Mouse (Mus musculus) embryo, embryonic 9.5 days (tissue): Measurements from ENCODE around the gene Fzd4.

ENCODE experiments used
- DNase-seq: peaks from one replicate; pipeline ENCODE4 v3.0.0-alpha.2; 2017; ENCODE audit errors: extremely low spot score

The Fzd4 gene

DNA sequence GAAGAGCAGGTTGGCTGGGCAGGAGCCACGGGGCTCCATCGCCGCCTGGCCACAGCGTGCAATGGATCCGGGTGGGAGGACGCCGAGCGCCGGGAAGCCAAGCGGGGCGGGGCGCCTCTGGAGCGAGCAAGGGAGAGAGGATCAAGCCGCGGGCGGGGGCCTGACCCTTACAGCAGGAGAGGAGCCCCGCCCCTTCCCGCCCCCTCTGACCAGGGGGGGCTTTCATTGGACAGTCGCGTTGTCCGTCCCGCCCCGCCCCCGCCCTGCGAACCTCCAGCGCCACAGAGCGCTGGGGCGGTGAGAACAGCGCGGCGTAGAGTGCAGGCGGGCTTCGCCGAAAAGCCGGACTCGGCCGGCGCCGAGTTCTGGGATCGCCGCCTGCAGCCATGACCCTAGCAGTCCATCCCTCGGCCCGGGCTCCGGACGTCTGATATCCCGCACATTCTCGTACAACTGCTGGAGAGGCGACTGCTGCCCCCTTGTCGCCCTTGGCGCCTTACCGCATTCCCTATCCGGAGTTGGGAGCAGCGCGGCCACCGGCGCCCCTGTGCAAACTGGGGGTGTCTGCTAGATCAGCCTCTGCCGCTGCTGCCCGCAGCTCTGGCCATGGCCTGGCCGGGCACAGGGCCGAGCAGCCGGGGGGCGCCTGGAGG lies at the start of gene Fzd4, which contains the start of gene Tmem135:
Gene Fzd4, plus strand, starts transcription at position 275 of the 653 bp plus-strand sequence.
Gene Tmem135, minus strand, starts transcription at position 142 of the 653 bp plus-strand sequence.
- peak; percentile 98 for DNase-seq

DNA sequence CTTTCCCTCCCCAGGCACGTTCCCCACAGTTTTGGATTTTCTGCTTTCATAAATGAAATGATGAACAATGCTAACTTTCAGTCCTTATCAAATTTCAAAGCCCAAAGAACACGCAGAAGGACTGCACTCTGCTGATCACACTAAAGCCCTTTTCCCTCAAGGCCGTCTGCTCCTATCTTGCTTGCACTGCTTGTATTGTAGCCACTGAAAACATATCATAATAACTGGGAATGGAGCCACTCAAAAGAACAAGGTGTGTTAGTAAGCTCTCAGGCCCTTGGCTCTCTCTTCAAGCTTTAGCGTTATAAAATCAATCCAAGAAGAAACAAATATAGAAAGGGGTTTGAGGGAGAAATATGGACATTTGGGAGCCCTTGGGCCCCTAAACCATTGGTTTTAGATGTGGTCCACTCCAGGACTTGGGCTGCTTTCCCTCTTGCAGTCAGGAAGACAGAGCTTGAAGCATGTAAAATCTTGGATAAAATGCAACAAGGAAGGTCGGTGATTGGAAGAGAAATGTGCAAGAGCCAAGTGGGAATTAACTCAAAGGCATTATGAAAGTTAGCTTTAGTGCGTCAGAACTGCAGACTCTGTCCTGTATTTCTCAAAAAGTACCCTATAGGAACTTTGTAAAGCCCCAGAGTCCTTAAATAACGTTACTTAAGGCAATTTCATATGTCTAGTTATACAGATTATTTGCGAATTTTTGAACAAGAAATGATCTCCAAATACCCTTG lies 48.5 kb upstream of the Fzd4 start:
- no peak for DNase-seq

DNA sequence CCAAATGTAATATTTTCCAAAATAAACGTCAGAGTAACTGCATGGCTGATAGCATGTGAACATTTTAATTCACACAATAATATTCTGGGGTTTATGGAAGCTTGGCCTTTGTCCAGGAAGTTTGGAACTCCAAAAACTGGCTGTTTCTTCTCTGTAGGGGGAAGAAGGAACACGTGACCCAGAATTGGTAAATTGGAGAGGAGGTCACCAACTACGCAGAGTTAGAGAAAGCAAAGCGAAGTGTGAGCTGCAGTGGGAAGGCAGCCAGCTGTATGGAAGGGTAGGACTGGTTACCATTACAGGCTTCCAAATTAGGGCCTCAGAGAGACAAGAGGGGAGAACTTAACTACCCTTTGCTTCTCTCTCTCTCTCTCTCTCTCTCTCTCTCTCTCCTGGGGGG lies 47.8 kb upstream of the Fzd4 start:
- peak; percentile 32 for DNase-seq

DNA sequence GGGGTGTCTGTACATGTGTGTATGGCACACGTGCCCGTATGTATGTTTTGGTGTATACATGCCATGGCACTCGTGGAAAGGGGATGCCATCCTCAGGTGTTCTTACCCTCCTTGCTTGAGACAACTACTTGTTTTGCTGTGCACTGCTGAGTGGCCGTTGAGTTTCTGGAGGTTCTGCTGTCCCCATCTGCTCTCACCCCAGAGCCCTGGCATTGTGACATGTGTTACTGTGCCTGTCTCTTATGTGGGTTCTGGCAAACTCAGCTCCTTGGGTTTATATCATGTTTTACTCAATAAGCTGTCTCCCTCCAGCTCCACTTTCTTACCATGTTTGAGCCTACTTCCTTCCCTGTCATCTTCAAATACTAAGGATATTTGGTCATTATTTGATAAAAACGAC lies 40.2 kb upstream of the Fzd4 start:
- no peak for DNase-seq

DNA sequence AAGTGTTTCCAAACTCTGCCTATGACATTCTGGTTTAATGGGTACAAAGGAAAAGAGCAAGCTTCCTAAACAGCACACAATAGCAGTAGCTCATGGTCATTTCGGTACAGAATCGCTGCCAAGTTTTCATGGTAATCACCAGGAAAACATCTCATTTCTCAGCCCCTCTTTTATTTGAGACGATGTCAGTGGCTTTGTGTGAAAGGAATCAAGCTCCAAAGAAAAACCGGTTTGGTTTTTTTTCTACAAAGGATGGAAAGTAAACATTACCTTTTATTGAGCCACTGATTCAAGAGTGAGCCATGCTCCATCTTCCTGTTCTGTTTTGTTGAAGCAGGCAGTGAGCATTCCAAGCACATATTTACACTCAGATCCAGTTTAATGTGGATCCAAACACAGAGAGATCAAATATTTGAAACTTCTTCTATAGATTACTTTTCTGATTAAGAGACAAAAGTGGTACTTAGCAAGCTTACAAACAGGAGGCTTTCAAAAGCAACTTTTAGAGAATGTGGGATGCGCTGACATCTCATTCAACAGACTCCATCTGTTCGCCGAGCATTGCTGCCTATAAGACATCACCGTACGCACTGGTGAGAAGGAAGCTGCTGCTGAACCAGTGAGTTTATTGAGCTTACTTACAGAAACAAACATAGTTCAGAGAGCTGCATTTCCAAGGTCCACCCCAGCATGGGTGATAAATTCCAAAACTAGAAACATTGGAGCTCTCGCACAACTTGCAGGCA lies 38.8 kb upstream of the Fzd4 start:
- DNase-seq, result no peak

DNA sequence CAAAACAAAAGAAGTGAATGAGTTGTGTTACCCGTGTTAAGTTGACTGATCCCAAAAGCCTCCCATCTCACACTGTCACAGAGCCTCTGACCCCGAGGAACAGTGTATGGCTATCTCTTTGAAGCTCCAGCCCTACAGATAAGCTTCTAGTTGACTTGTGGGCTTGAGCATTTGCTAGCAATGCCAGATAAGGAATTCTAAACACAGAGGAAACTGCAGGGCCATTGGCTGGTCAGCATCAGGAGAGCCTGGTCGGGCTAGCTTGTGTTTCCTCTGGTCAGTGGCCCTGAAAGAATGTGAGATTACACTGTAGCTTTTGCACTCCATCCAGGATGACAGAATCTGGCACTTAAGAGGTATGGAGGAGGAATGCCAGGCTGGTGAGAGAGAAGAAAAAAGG lies 36.5 kb upstream of the Fzd4 start:
- peak; percentile 41 for DNase-seq

DNA sequence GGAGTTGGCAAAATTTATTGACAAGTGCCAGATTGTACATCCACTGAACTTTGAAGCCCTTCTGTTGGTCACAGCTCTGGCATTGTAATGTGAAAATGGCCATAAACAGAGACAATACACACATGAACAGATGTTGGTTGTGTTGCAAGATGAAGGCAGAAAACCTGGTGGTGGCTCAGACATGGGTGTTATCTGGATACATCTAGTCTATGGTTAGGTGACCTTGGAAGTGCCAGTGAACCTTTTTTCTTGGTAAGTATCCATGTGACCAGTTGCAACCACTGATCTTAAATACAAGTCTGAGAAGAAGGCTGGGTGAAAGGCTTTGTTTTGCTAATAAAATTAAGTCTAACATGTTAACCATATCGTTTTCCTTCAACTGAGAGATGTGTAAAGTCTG lies 34.1 kb upstream of the Fzd4 start:
- DNase-seq, result no peak

DNA sequence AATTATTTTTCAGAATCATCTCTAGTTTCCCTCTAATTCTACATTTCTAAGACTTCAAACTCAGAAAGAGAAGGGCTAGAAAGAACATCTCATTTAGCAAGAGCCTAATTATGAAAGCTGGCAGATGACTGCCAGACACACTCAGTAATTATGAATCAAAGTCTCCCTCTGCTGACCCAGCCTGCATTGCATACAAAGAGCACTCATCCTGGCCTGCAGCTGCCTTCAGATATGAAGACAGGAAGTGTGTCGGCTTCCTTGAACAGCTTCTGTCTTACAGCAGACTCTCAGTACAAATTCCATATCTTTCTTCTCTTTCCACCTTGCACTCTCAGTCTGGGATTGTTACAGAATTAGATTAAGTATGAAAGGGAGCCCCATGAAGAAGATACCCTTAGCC lies 33.2 kb upstream of the Fzd4 start:
- no peak for DNase-seq

DNA sequence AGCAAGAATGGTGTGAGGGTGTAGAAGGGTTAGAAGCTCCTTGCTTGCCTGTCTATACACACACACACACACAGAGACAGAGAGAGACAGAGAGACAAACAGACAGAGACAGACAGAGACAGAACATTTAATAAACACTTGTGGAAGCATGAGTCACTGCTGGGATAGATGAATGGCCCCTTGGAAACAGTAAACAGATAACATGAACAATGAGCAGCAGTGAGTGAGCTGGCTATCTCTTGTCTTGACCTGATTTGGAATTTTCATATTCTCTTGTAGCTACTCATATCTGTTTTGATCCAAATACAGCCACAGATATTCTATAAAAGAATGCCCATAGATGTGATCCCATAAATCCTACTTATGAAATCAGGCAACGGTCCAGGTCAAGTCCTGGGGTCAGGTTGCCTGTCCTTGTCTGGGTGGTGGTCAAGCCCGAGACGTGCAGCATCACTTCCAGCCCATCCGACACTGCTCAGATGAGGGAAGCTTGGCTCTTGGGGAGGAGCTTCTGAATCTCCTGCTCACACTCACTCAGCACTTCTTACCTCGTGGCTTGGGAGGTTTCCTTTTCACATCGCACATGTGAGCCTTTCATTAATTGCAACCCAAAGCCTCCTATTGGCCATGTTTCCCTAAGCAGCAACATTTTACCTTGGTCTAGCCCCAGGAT lies 32.4 kb upstream of the Fzd4 start:
- DNase-seq, result no peak

DNA sequence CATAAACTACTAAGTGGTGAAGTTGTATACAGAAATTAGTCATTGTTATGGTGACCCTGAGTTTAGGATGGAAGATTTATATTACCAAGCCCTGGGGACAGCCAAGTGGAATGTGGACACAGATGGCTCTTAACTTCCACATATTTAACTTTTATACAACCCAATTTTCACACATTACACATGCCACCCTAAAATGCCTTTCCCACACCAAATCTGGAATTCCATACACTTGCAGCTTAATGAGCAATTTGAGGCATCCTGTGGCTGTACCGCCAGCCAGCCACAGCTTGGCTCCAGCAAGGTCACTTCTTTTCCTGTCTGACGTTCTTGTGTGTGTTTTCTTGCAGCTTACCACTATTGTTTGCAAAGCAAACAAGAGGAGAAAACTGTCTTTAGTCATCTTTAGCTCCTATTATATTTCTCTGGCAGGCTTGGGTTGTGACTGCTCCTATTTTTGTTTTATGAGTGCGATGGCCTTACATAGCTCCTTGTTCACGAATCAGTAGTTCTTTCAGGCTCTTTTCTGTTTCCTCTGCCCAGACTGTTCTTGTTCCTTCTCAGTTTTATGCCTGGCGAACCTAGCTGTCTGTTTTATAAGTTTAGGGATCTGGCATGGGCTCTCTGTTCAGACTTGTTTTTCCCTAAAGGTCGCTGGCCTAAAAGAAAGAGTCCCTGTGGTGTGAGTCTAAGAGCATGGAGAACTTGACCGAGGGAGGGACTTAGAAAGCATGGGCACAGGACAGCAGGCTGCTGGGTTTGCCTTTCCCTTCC lies 23.0 kb upstream of the Fzd4 start:
- DNase-seq, result no peak

DNA sequence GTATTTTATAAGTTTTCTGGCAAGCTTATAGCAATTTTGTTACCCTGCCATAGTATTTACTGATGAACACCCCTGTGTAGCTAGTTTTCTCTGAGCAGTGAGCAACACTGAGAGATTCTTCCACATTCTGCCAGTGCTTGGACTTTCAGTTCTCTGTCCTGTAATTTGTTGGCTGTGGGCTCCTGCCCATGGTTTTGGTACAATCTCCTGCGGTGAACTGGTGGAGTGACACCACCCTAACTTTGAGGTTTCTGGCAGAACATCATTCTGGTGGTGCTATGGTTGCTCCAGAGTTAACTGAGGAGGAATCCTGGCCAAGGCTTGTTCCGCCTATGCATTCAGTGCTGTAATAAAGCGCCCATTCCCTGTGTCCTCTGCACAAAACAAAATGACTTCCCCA lies 21.3 kb upstream of the Fzd4 start:
- DNase-seq, result no peak

DNA sequence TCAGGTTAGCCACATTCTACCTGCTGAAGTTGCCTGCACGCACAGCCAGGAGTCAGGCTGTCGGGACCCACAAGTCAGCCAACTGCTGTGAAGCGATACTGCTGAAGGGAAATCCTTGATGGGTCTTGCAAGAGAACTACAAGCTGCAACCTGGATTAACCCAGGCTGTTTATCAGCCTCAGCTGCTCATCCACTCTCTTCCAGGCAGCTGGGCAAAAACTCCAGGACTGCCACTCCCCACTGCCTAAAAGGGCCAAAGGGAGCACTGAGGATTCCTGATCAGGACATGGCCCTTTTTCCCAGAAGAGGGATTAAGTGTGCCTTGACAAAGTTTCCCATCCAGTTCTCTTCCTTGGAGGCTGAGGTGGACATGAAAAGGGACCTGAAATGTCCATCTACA lies 15.2 kb upstream of the Fzd4 start:
- DNase-seq, result no peak

DNA sequence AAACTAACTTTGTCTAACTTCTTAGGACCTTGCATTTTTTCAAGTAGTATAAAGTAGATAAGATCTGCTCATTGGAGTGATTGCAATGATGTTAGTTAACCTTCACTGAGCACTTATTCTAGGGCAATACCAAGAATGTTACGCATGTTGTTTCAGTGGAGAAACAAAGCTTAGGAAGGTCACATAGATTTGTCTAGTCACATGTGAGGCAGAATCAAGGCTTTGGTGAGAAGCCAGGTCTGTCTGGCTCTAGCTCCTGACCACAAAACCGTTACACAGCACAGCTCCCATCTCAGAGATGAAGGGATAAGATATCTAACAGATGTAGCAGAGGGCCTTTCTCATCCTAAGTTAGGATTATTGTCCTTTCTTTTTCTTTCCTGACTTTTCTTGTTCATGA lies 13.5 kb upstream of the Fzd4 start:
- no peak for DNase-seq

DNA sequence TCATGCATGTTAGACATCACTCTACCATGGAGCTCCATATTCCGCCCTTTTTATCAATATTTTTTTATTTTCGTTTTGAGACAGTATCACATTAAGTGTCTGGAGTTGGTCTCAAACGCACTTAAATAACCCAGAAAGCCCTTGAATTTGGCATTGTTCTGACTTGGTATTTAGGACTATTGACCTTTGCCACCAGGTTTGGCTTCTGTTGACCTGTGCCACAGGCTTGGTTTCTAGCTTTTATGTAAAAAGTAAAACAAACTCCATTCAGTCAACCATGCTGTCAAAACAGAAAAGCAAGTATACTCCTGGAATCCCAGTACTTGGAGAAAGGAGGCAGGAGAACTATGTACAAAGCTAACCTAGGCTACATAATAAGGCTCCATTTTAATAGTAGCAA lies 12.9 kb upstream of the Fzd4 start:
- no peak for DNase-seq

DNA sequence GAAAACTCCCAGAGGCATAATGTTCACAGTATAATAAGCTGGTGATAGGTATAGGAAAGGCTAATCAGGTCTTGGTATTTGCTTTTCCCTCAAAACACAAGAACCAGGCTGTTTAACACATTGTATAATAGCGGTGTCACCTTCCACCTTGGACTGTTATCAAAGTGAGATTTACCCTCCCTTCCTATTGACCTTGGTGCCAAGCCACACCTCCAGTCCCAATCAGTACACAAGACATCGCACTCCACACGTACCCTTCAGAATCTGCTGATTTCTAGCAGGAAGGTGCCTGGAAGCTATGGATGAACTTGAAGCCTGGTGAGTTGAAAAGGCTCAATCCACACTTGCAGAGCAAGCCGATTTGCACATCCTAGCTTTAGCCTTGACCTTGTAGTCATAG lies 12.3 kb upstream of the Fzd4 start:
- DNase-seq, result no peak

DNA sequence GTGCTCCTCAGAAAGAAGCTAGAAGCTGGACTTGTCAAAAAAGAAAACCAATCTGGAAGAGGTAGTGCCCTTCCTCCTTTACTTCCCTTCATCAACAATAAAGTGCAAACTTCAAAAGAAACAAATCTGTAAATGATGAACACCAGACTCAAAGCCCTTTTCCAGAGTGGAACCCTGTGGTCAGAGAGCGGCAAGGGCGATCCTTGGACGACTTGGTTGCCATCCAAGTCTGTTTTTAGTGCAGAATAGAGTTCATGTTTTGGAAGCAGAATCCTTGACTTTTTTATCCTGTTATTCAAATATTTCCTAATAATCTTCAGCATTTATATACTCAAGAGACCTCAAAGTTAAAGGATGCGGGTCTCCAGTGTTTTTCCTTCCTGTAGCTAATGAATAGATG lies 11.8 kb upstream of the Fzd4 start:
- no peak for DNase-seq

DNA sequence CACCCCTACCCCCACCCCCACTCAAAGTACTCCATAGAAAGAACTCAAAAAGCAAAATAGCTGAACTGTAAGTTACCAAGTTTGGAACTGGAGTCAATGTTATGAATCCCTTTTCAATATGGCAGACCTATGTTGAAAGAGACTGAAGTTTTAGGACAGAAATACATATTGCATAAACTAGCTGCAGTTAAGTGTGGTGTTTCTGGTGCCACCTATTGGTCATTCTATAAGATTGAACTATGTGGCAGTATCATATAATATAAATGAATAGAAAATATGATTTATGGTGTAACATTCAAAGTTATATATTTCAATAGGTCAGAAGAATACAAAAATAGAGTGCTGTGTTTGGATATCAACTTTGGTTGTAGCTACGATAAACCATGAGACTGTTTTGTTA lies 11.3 kb upstream of the Fzd4 start:
- no peak for DNase-seq

DNA sequence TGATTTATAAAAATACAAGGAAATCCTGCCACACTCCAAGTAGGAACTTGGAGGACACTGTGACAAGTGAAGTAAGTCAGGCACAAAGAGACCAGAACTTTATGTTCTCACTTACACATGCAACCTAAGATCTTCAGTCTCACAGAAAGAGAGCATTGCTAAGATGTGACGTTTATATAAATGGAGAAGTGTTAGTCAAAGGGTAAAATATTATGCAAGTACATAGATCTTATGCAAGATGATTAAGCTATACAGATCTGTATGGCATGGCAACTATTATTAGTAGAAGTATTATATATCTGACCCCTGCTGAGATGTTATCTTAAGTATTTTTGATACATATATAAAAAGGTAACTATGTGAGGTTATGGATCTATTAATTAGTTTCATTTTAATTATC lies 8.8 kb upstream of the Fzd4 start:
- no peak for DNase-seq

DNA sequence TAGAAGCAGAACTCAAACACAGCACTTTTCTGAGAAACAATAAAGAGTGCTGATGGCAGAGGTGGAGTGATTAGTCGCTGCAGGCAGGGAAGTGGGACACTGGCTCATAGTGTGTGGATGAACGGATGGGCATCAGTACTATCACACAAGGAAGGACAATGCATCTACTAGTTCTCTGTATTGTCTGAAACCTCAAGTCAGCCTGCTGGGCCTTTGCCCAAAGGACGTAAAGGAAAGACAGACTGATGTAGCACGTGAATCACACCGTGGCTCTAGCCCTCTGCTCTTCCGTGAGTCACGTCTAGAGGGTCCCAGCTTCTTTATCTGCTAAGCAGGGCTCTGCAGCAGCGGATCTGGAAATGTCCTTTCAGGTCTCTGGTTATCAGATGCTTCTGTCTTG lies 7.8 kb upstream of the Fzd4 start:
- no peak for DNase-seq

DNA sequence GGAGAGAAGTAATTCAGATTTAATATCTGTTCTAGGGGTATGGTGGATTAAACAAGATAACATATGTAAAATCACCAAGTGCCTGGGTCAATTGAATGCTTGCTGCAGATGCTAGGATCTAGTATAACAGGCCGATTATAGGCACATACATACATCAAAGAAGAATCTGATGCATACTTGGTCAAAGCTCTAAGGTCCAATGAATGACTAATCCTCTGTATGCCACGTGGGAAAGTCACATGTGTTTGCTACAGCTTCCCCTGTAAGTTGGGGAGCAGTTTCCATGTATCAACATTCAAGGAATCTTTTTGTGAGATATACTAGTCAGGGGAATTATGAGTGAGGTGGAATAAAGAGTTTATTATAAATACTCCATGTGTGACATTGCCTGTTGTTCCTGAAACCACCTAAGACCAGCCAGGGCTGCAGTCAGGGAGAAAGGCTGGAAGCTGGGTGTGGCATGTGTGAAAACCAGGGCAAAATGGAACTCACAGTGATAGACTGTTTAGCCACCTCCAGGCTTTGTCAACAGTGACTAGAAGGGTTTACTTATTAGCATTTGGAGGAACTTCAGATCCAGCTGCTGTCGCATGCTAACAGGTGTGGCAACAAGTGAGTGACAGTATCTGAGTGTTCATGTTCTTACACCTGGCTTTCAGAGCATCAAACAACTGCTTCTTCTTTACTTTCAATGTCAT lies 6.2 kb upstream of the Fzd4 start:
- DNase-seq, result no peak

DNA sequence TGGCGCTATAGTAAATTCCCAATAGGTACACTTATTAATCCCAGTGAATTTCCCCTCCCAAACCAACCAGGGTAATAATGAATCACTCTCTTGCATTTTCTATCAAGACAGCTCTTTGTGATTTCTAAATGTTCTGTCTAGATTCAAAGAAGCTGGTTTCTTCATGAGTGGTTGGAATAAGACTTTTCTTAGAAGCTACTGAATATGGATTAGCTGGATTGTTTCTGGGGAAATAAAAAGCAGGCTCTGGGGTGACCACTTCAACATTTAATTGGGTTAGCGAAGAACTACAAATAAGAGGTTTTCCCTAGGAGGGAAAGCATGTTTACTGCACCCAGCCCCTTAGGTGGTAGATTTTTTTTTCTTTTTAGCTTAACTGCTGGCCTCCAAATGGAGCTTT lies 3.4 kb upstream of the Fzd4 start:
- DNase-seq, result no peak
